Mouse (Mus musculus): ENCODE results near the gene Zfp59.

Zfp59 gene

GRCm38 (mm10) chr7:27881721-27882120 lies 43.3 kb downstream of the Zfp59 start:
- peak; percentile 66 to 72 for DNase-seq

- no peak for DNase-seq
Observed at GRCm38 (mm10) chr7:27900601-27901000, 62.2 kb downstream of the Zfp59 start.

GRCm38 (mm10) chr7:27905061-27905848 lies 66.8 kb downstream of the Zfp59 start:
- no peak for DNase-seq
